Mouse (Mus musculus) midbrain, embryonic 11.5 days (tissue): ENCODE measurements around the gene Cyth3. TPM values are rescaled to one million over a fixed set of nuclear protein-coding genes. Genes with fewer than 3 reads are reported as not detected.

ENCODE experiments used
- ATAC-seq: fragments of 200-750 bp; cut with Nextera tagmentation; 2 replicates; pipeline ENCODE4 v1.8.0; 2017; ENCODE audit warnings: moderate TSS enrichment, moderate library complexity; ENCODE audit not compliant: low FRiP score
- DNase-seq: peaks from one replicate; pipeline ENCODE4 v3.0.0; 2015; ENCODE audit warnings: low spot score; ENCODE audit errors: missing footprints
- H3K27ac ChIP-seq: fragments of 300-500 bp; sonication (generic); 2 replicates; pipeline ENCODE4 v1.5.1; 2014; ENCODE audit warnings: low read depth, low read length
- H3K27me3 ChIP-seq: fragments of 300-500 bp; sonication (generic); 2 replicates; pipeline ENCODE4 v1.6.1; 2014; ENCODE audit warnings: mild to moderate bottlenecking, low read length, moderate library complexity, mixed read lengths; ENCODE audit not compliant: control insufficient read depth, insufficient read depth
- H3K36me3 ChIP-seq: fragments of 300-500 bp; sonication (generic); 2 replicates; pipeline ENCODE4 v1.6.1; 2014; ENCODE audit warnings: mild to moderate bottlenecking, low read length, moderate library complexity, mixed read lengths; ENCODE audit not compliant: control insufficient read depth, insufficient read depth
- H3K4me1 ChIP-seq: fragments of 300-500 bp; sonication (generic); 2 replicates; pipeline ENCODE4 v1.6.1; 2014; ENCODE audit warnings: low read length; ENCODE audit not compliant: control insufficient read depth, insufficient read depth
- H3K4me2 ChIP-seq: fragments of 300-500 bp; sonication (generic); 2 replicates; pipeline ENCODE4 v1.6.1; 2014; ENCODE audit warnings: mild to moderate bottlenecking, moderate library complexity
- H3K4me3 ChIP-seq: fragments of 300-500 bp; sonication (generic); 2 replicates; pipeline ENCODE4 v1.5.1; 2014; ENCODE audit warnings: low read depth, low read length
- H3K9ac ChIP-seq: fragments of 300-500 bp; sonication (generic); 2 replicates; pipeline ENCODE4 v1.6.1; 2014; ENCODE audit warnings: low read length
- H3K9me3 ChIP-seq: fragments of 300-500 bp; sonication (generic); 2 replicates; pipeline ENCODE4 v1.6.1; 2016; ENCODE audit warnings: low read length; ENCODE audit not compliant: control insufficient read depth
- WGBS: fragments of 180-500 bp; shearing (Covaris S2); extraction: QIAGEN DNeasy Blood & Tissue Kit; methylation state at CpG from one replicate; pipeline ENCODE4 v1.1.7; 2014; 5-methylcytosine and 5-hydroxymethylcytosine counted together
- polyA plus RNA-seq: library from polyadenylated mRNA; unstranded; fragments of >200 nt; fragmentation: Nextera tagmentation; extraction: Ambion mirVana; gene quantifications from 2 replicates; pipeline ENCODE4 v1.2.1, GENCODE M21; 2014

Gene Cyth3
- polyA plus RNA-seq, 1 experiment from 2014 or later = 27.6 TPM

DNA sequence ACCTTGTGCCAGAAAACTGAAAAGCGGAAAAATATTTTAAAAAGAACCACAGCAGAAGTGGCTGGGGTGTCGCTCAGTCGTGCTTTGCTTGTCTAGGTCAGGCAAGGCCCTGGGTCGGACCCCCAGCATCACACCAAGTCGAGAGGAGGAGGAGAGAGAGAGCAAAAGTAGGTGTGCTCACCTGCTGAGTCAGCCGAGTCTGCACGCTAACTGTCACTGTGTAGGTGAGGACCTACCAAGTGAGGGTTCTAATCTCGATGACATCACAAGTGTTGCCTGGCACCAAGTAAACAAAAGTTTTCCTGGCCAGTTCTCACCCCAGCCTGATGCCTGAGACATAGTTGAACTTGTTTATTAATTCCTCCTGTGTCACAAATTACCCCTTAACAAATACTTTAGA lies 137.3 kb downstream of the Cyth3 start:
- Histone ChIP-seq H3K9me3 (no peaks in the 10 kb centered on the region), H3K27ac (no peak overlapping the region), H3K4me3 (no peak overlapping the region), H3K4me1 (peaks cover 5% of the 10 kb centered on the region), H3K4me2 (no peak overlapping the region), H3K9ac (no peak overlapping the region), H3K27me3 (no peaks in the 10 kb centered on the region), H3K36me3 (no peaks in the 10 kb centered on the region)
- no peak for DNase-seq
- WGBS = 86% methylated on average over 8 of the region's 8 CpGs
- no peak for ATAC-seq

Other genes starting within 250 kb of the Cyth3 start
- 187 and 190 TPM in 2 replicates for gene Kdelr2, start 218.6 kb upstream of the Cyth3 start, polyA plus RNA-seq
- 9.5 and 10.1 TPM in 2 replicates for gene Daglb, start 157.9 kb upstream of the Cyth3 start, polyA plus RNA-seq
- 480 and 494 TPM in 2 replicates for gene Rac1, start 94.4 kb upstream of the Cyth3 start, polyA plus RNA-seq
- 30.4 and 31.4 TPM in 2 replicates for gene Usp42, start 109.8 kb downstream of the Cyth3 start, polyA plus RNA-seq
- gene Eif2ak1, start 195.3 kb downstream of the Cyth3 start, polyA plus RNA-seq = 52.8 and 54.5 TPM in 2 replicates